Mouse (Mus musculus) hindbrain, embryonic 16.5 days (tissue): ENCODE results near the gene Uhrf1bp1. TPM values are rescaled to one million over a fixed set of nuclear protein-coding genes. Genes with fewer than 3 reads are reported as not detected.

Source experiments
- ATAC-seq: fragments of 200-750 bp; cut with Nextera tagmentation; 2 replicates; pipeline ENCODE4 v1.8.0; 2017; ENCODE audit warnings: moderate TSS enrichment, moderate library complexity
- H3K27ac ChIP-seq: fragments of 300-500 bp; sonication (generic); 2 replicates; pipeline ENCODE4 v1.5.1; 2014; ENCODE audit warnings: low read depth, mild to moderate bottlenecking, control low read depth, low read length, moderate library complexity
- H3K27me3 ChIP-seq: fragments of 300-500 bp; sonication (generic); replicated peaks from 2 replicates; pipeline ENCODE4 v1.6.1; 2014; ENCODE audit warnings: low read length; ENCODE audit not compliant: control insufficient read depth, insufficient read depth
- H3K36me3 ChIP-seq: fragments of 300-500 bp; sonication (generic); 2 replicates; pipeline ENCODE4 v1.6.1; 2014; ENCODE audit warnings: mild to moderate bottlenecking, low read length, moderate library complexity, mixed read lengths; ENCODE audit not compliant: control insufficient read depth, insufficient read depth
- H3K4me1 ChIP-seq: fragments of 300-500 bp; sonication (generic); 2 replicates; pipeline ENCODE4 v1.6.1; 2014; ENCODE audit warnings: low read depth, low read length; ENCODE audit not compliant: control insufficient read depth, insufficient read depth
- H3K4me2 ChIP-seq: fragments of 300-500 bp; sonication (generic); 2 replicates; pipeline ENCODE4 v1.6.1; 2014; ENCODE audit warnings: mild to moderate bottlenecking, low read length, control low read depth, moderate library complexity
- H3K4me3 ChIP-seq: fragments of 300-500 bp; sonication (generic); 2 replicates; pipeline ENCODE4 v1.5.1; 2014; ENCODE audit warnings: mild to moderate bottlenecking, low read length, control low read depth, moderate library complexity
- H3K9ac ChIP-seq: fragments of 300-500 bp; sonication (generic); 2 replicates; pipeline ENCODE4 v1.6.1; 2014; ENCODE audit warnings: low read depth, mild to moderate bottlenecking, control low read depth, low read length, moderate library complexity
- H3K9me3 ChIP-seq: fragments of 300-500 bp; sonication (generic); 2 replicates; pipeline ENCODE4 v1.6.1; 2014; ENCODE audit warnings: mild to moderate bottlenecking, low read length, moderate library complexity; ENCODE audit not compliant: control insufficient read depth
- WGBS: fragments of 180-500 bp; shearing (Covaris S2); extraction: QIAGEN DNeasy Blood & Tissue Kit; methylation state at CpG from one replicate; pipeline ENCODE4 v1.1.7; 2014; 5-methylcytosine and 5-hydroxymethylcytosine counted together
- polyA plus RNA-seq: library from polyadenylated mRNA; unstranded; fragments of >200 nt; fragmentation: Nextera tagmentation; extraction: Ambion mirVana; gene quantifications from 2 replicates; pipeline ENCODE4 v1.2.1, GENCODE M21; 2015

The Uhrf1bp1 gene
- polyA plus RNA-seq, 1 experiment from 2014 or later, result 5.3 TPM

DNA sequence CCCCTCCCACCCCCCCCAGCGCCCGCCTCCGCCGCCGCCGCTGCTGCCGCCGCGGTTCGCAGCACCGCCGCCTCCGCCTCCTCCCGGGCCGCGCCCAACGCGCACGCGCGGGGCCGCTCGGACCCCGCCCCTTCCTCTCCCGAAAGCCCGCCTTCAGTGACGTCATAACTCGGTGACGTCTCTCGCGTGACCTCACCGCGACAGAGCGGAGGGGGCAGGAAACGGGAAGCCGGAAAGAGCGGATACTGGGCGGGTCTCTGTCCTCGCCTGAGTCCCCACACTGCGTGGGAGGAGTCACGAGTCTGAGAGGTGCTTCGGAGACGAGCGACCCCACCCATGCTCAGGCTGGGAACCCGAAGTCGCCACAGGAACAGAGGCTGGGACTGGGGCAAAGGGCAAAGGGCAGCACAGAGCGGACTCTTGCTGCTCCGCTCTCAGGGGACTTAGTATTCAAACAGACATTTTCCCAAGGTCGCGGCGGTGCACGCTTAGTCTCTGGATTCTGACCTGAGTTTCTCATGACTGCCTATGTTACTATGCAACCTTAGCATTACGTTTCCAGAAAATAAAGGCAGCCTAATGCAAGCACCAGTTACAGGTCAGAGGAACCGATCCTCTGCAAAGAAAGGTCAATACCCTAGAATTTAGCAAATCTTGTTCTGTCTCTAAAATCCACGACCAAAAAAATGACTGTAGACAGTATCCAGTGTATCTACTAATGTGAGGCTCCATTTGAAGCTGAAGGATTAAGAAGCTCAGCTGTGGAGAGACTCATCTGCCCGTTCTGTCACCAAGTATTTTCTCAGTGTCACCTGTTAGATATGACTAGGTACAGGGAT is 35.5 kb upstream of the Uhrf1bp1 start, which contains the start of gene D17Wsu92e:
Gene D17Wsu92e (minus strand): TSS at position 81 of the 839 bp plus-strand sequence.
- Histone ChIP-seq H3K4me1 (peaks cover 23% of the 10 kb centered on the region), H3K27me3 (no peaks in the 10 kb centered on the region), H3K36me3 (no peaks in the 10 kb centered on the region), H3K27ac (peak within 1 kb of the TSS; percentile 90), H3K4me3 (peak within 1 kb of the TSS; percentile 90), H3K9me3 (no peaks in the 10 kb centered on the region), H3K4me2 (peak within 1 kb of the TSS; percentile 89), H3K9ac (peak within 1 kb of the TSS; percentile 94)
- 2% methylated on average over 50 of the region's 56 CpGs for WGBS
- peak; percentile 97 for ATAC-seq

DNA sequence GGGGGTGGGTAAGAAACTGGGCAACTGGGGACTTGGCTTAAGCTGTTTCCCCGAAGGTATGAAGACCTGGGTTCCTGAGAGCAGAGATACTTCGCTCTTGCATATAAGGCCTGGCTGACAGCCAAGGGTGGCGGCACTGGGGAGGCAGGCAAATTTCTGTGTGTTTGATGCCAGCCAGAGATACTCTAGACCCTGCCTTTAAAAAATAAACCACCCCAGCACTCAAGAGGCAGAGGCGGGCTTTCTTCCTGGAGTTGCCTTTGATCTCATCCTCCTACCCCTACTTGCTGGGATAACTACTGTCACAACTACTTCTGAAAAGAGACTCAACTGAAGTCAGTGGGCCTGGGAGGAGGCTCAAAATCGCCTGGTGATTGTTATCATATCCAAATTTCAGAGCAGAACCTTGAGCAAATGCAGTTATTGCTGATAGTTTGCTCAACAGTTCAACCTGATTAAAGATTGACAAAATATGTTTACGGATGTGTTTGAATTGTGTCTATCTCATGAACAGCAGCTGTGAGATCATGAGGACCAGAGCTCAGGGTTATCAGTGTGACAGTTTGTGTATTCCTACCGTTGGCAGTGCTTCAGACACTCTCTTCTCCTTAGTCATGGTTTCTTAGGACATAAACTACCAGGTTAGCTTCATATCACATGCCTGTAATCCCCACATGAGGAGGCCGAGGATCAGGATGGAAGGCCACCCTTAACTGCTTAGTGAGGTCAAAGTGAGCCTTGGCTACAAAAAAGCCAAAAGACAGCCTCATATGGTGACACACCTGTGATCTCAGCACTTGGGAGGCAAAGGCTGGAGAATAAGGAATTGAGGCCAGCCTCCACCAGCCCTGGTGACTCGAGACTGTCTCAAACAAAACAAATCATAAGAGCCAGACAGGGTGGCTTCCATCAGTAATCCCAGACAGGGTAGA is 34.6 kb upstream of the Uhrf1bp1 start:
- Histone ChIP-seq H3K9ac (peak overlapping the region; percentile 87), H3K36me3 (no peaks in the 10 kb centered on the region), H3K27ac (peak overlapping the region; percentile 90), H3K4me3 (peak overlapping the region; percentile 90), H3K4me1 (peaks cover 27% of the 10 kb centered on the region), H3K9me3 (no peaks in the 10 kb centered on the region), H3K27me3 (no peaks in the 10 kb centered on the region), H3K4me2 (peak overlapping the region; percentile 78)
- WGBS, result 58% methylated on average over 9 of the region's 9 CpGs
- no peak for ATAC-seq

DNA sequence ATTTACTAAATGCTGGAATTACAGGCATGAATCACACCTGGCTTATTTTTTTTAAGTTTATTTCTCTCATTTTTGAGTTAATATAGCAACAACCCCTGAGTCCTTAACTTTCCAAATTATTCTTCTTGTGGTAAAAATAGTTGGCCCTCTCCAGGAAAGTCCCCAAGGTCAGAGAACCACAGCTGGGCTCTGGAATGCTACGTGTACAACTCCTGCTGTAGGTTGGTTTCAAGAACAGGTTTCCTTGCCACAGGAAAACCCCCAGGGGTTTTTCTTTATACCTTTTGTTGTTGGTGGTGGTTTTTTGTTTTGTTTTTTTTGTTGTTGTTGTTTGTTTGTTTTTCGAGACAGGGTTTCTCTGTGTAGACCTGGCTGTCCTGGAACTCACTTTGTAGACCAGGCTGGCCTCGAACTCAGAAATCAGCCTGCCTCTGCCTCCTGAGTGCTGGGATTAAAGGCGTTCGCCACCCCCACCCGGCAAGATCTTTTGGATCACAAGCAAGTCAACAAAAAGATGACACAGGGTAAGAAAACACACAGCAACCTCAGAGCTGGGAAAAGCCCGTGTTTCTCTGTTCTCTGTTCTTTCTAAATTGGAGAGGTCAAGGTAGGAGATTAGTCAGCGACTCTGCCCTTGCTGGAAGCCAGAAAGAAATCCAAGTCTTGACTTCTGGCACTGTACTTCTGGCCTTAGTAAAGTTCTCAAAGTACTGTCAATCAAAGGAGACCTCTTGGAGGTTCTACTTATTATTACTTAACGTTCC is 32.9 kb upstream of the Uhrf1bp1 start:
- Histone ChIP-seq H3K9me3 (no peaks in the 10 kb centered on the region), H3K4me2 (no peak overlapping the region), H3K27me3 (no peaks in the 10 kb centered on the region), H3K36me3 (no peaks in the 10 kb centered on the region), H3K4me3 (no peak overlapping the region), H3K27ac (no peak overlapping the region), H3K9ac (no peak overlapping the region), H3K4me1 (peaks cover 22% of the 10 kb centered on the region)
- ATAC-seq, result no peak
- 81% methylated on average over 9 of the region's 9 CpGs for WGBS

DNA sequence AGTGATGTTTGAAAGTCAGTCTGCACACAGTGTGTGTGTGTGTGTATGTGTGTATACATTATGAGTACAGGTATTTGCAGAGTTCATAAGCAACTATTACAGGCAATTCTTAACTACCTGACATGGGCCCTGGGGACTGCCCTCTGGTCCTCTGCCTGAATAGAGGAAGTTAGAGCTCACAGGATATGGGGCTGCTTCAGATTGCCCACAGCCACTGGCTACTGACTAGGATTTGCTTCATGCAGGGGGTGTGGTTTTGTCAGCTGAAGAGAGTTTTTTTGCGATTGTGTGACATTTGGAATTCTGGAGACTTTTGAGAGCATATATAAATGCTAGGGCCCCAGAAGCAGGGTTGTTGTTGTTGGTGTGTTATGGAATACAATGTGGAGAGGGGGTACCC is 31.3 kb upstream of the Uhrf1bp1 start:
- H3K36me3 ChIP-seq, result no peaks in the 10 kb centered on the region
- no peak for ATAC-seq
- no peak overlapping the region for H3K27ac ChIP-seq
- H3K27me3 ChIP-seq, result no peaks in the 10 kb centered on the region
- no peak overlapping the region for H3K4me3 ChIP-seq
- peaks cover 10% of the 10 kb centered on the region for H3K4me1 ChIP-seq
- 54% methylated on average over 1 of the region's 1 CpGs for WGBS
- H3K9ac ChIP-seq, result no peak overlapping the region
- H3K4me2 ChIP-seq, result no peak overlapping the region
- no peaks in the 10 kb centered on the region for H3K9me3 ChIP-seq

DNA sequence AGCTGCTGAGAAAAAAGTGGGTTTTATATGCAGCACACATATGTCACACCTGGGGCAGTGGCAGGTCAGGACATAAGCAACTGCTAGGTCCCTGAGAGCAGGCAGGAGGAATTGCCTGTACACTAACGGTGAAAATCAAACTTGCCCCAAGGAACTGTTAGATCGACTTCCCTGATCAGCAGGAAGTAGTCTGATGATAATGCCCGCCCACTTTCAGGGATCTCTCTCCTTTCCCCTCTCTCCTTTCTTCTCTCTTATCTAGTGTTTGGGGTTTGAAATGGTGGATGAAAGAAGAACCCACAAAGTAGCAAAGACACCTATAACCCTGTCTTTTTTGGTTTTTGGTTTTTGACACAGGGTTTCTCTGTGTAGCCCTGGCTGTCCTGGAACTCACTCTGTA is 30.7 kb upstream of the Uhrf1bp1 start:
- no peaks in the 10 kb centered on the region for H3K36me3 ChIP-seq
- H3K4me2 ChIP-seq, result no peak overlapping the region; the same call in 1 of the 2 replicates
- no peak overlapping the region for H3K27ac ChIP-seq
- H3K4me3 ChIP-seq, result no peak overlapping the region
- WGBS, result 36% methylated on average over 3 of the region's 3 CpGs
- no peak overlapping the region for H3K9ac ChIP-seq
- H3K4me1 ChIP-seq, result peaks cover 10% of the 10 kb centered on the region
- H3K27me3 ChIP-seq, result no peaks in the 10 kb centered on the region
- no peaks in the 10 kb centered on the region for H3K9me3 ChIP-seq
- ATAC-seq, result no peak

DNA sequence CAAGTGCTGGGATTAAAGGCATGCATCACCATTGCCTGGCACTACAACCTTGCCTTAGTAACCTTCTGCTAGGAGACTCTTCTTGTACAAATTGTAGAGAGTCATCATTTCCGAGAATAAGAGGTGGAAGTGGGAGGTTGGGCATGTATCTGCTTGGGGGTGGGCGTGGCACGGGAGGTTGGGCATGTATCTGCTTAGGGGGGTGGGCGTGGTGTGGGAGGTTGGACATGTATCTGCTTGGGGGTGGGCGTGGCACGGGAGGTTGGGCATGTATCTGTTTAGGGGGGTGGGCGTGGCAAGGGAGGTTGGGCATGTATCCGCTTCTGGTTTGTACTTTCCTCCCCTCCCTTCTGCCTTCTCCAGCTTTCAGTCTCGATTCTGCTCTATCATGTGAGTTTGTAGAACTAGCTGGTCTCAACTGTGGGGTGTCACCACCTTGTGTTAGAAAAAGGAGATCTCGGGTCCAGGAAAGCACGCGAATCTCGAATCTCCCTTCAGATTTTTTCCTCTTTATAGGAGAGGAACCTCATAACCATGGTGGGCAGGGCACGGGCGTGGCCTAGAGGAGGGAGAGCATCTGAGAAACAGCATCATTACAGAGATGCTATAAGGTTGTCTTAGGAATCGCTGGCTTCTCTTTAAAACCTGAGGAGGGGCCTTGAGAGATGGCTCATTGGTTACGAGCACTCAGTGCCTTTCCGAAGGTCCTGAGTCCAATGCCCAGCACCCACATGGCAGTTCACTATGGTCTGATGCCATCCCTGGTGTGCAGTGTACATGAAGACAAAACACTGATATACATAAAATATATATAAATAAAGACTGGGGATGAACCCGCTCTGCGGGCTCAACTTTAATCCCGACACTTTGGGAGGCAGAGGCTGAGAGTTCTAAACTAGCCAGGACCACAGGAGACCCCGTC is 30.0 kb upstream of the Uhrf1bp1 start:
- Histone ChIP-seq H3K4me3 (peak overlapping the region; percentile 31), H3K4me2 (peak overlapping the region; percentile 56), H3K36me3 (no peaks in the 10 kb centered on the region), H3K4me1 (peaks cover 7% of the 10 kb centered on the region), H3K9me3 (no peaks in the 10 kb centered on the region), H3K9ac (peak overlapping the region; percentile 27; the same call in 1 of the 2 replicates), H3K27me3 (no peaks in the 10 kb centered on the region), H3K27ac (no peak overlapping the region; the same call in none of the 2 replicates)
- 5% methylated on average over 22 of the region's 22 CpGs for WGBS
- peak; percentile 67; the same call in 1 of the 2 replicates for ATAC-seq

DNA sequence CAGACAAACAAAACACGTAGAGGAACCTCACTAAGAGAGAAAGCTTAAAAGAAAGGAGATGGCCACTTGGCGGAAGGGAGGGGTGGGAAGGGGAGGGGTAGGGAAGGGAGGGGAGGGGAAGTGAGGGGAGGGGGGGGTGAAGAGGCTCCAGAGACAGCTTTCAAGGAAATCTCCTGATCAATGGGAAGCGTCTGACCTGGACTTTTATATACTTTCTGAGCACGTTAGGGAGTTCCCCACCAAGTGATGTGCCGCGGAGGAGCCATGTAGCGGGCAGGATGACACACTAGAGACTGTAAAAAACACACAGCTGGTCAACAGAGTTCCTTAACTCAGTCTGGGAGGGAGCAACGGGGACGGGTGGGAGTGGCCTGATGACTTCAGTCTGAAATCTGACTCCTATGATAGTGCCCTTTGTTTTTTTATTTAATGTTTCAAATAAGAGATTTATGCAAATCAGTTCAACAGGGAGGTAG is 29.3 kb upstream of the Uhrf1bp1 start:
- Histone ChIP-seq H3K4me1 (peaks cover 5% of the 10 kb centered on the region), H3K9me3 (no peaks in the 10 kb centered on the region), H3K36me3 (no peaks in the 10 kb centered on the region), H3K27me3 (no peaks in the 10 kb centered on the region), H3K9ac (no peak overlapping the region), H3K4me3 (peak overlapping the region; percentile 31), H3K27ac (no peak overlapping the region), H3K4me2 (peak overlapping the region; percentile 56)
- ATAC-seq, result no peak
- WGBS, result 0% methylated on average over 8 of the region's 9 CpGs

DNA sequence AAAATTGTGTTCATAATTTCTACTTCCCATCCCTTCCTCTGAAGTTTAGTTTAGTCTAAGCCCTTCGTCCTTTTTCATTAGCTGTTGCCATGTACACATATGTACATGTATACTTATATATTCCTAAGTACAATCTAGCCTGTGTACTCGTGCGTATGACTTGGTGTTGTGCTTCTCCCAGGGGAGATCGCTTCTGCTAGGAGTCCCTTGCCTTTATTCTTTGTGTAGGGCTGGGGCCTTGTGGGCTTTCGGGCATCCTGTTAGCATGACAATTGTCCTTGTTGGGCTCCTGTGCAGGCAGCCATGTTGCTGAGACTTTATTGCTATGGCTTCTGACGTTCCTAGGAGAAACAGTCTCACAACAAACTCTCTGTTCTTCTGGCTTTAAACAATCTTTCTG is 28.7 kb upstream of the Uhrf1bp1 start:
- H3K4me3 ChIP-seq, result no peak overlapping the region
- no peaks in the 10 kb centered on the region for H3K9me3 ChIP-seq
- H3K36me3 ChIP-seq, result no peaks in the 10 kb centered on the region
- 11% methylated on average over 6 of the region's 6 CpGs for WGBS
- ATAC-seq, result no peak
- H3K27me3 ChIP-seq, result no peaks in the 10 kb centered on the region
- H3K9ac ChIP-seq, result no peak overlapping the region
- H3K4me2 ChIP-seq, result no peak overlapping the region; the same call in 1 of the 2 replicates
- H3K4me1 ChIP-seq, result peaks cover 5% of the 10 kb centered on the region
- H3K27ac ChIP-seq, result no peak overlapping the region
